Mouse (Mus musculus) midbrain, embryonic 10.5 days (tissue): ENCODE data around the gene Retreg1. TPM values are rescaled to one million over a fixed set of nuclear protein-coding genes. Genes with fewer than 3 reads are reported as not detected.

Experiments used
- DNase-seq: peaks from one replicate; pipeline ENCODE4 v3.0.0-alpha.2; 2017; ENCODE audit warnings: low spot score
- H3K27ac ChIP-seq: fragments of 300-500 bp; sonication (generic); replicated peaks from 2 replicates; pipeline ENCODE4 v1.5.1; 2016; ENCODE audit warnings: mild to moderate bottlenecking
- H3K27me3 ChIP-seq: fragments of 300-500 bp; sonication (generic); 2 replicates; pipeline ENCODE4 v1.6.1; 2016; ENCODE audit warnings: low read depth, mild to moderate bottlenecking; ENCODE audit not compliant: poor library complexity, severe bottlenecking
- H3K36me3 ChIP-seq: fragments of 300-500 bp; sonication (generic); 2 replicates; pipeline ENCODE4 v1.6.1; 2016; ENCODE audit warnings: mild to moderate bottlenecking, moderate library complexity
- H3K4me1 ChIP-seq: fragments of 300-500 bp; sonication (generic); 2 replicates; pipeline ENCODE4 v1.6.1; 2016
- H3K4me3 ChIP-seq: fragments of 300-500 bp; sonication (generic); 2 replicates; pipeline ENCODE4 v1.5.1; 2016; ENCODE audit warnings: mild to moderate bottlenecking, moderate library complexity
- H3K9me3 ChIP-seq: fragments of 300-500 bp; sonication (generic); replicated peaks from 2 replicates; pipeline ENCODE4 v1.6.1; 2016; ENCODE audit warnings: mild to moderate bottlenecking
- WGBS: fragments of 180-500 bp; shearing (Covaris S2); methylation state at CpG from one replicate; pipeline ENCODE4 v1.1.7; 2016; 5-methylcytosine and 5-hydroxymethylcytosine counted together
- polyA plus RNA-seq: library from polyadenylated mRNA; unstranded; fragments of >200 nt; fragmentation: Nextera tagmentation; extraction: Ambion mirVana; gene quantifications from 2 replicates; pipeline ENCODE4 v1.2.1, GENCODE M21; 2016

Retreg1 gene
- 1.8 and 1.9 TPM in 2 replicates for polyA plus RNA-seq

DNA sequence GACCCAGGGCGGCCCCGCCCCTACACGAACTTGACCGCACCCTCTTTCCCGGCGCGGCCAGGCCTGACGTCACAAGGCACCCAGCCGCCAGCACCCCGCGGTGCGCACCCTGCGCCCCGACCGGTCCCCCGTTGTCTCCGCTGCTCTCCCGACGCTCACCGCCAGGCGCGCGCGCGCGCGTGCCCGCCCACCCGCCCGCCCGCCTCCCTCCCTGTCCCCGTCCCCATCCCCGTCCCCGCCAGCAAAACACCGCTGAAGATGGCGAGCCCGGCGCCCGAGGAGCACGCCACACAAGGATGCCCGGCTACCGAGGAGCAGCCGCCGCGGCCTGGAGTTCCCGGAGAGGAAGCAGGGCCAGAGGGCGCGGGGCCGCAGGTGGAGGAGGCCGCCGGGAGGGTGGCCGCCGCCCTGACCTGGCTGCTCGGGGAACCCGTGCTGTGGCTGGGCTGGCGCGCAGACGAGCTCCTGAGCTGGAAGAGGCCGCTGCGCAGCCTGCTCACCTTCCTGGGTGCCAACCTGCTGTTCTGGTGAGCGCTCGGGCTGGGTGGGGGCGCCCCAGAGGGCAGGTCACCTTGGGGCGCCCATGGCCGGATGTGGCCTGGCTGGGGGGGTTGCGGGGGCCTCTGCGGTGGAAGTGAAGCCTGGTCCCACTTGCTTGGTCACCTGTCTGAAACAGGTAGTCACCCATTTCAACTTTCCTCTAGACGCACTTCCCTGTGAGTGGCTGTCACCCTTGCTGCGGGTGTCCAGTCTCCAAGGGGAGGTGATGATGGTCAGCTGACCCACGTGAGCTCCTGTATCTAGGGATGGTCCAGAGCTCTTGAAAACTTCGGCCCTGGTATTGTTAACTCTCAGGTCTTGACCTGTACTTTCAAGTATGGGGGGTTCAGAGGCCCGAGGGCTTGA is at the start of gene Retreg1:
Retreg1 (plus strand) TSS at position 95 of the 906 bp plus-strand sequence.
- WGBS: 1% methylated on average over 58 of the region's 72 CpGs
- H3K27ac ChIP-seq: peak within 1 kb of the TSS; percentile 87

DNA sequence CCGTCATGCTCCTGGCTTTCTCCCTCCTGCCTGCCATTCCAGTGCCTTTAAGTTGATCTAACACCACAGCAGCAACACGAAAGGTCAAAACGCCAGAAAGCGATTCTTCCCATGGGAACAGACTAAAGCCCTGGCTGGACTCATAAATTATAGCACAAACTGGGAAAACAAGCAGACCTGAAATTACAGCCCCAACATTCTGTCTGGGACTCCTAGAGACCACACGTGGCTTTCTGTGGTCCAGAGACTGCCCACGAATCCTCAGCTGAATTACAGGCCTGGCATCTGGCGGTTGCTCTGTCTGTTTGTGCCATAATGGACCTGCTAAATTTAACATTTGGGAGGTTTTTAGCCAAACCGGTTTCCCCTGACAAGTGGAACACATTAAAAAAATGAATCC is 48.9 kb upstream of the Retreg1 start:
- DNase-seq: no peak
- Histone ChIP-seq H3K27me3 (no peaks in the 10 kb centered on the region), H3K4me3 (no peak overlapping the region), H3K27ac (no peak overlapping the region), H3K36me3 (peaks cover 98% of the 10 kb centered on the region), H3K9me3 (no peaks in the 10 kb centered on the region), H3K4me1 (0 out of 2 replicates have a peak, but pooled peaks cover 3% of the 10 kb centered on the region)
- 90% methylated on average over 8 of the region's 8 CpGs for WGBS

More for the DNA sequence above, at the start of gene Retreg1:
- Histone ChIP-seq H3K36me3 (no peaks in the 10 kb centered on the region), H3K4me1 (peaks cover 34% of the 10 kb centered on the region), H3K4me3 (peak within 1 kb of the TSS; percentile 88), H3K27me3 (peaks cover 46% of the 10 kb centered on the region), H3K9me3 (no peaks in the 10 kb centered on the region)
- DNase-seq: peak; percentile 69

DNA sequence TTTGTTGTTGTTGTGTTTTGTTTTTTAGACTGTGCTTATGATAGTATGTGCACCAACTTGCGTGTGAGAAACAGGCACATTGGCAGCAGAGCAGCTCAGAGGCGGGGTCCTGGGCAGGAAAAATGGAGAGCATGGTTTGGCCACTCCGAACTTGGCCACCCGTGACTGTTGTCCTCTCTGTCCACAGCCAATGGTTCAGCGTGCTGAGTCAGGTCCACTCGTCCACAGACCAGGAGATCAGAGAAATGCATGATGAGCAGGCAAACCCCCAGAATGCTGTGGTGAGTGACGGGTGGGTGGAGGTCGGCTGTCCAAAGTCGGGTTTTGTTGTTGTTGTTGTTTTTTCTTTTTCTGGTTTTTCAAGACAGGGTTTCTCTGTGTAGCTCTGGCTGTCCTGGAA is 47.5 kb upstream of the Retreg1 start:
- no peak for DNase-seq
- 94% methylated on average over 9 of the region's 9 CpGs for WGBS
- Histone ChIP-seq H3K4me1 (no peaks in the 10 kb centered on the region), H3K36me3 (peaks cover 98% of the 10 kb centered on the region), H3K27me3 (no peaks in the 10 kb centered on the region), H3K27ac (no peak overlapping the region), H3K9me3 (no peaks in the 10 kb centered on the region), H3K4me3 (no peak overlapping the region)

DNA sequence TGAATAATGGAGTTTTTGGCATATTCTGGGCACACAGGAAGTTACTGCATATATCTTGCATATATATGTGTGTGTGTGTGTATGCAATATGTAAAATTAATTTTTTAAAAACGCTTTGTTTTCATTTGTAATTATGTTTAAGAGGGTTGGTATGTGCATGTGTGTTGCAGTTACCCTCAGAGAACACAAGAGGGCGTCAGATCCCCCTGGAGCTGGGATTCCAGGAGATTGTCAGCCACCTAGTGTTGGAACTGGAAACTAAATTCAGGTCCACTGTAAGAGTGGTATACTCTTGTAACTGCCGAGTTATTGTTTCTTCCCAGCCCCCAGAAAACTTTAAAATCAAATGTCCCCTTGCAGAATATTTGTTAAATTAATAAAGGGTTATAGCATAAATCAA is 46.6 kb upstream of the Retreg1 start:
- H3K27me3 ChIP-seq: no peaks in the 10 kb centered on the region
- H3K4me1 ChIP-seq: no peaks in the 10 kb centered on the region
- H3K27ac ChIP-seq: no peak overlapping the region
- no peak for DNase-seq
- WGBS: 66% methylated on average over 3 of the region's 3 CpGs
- H3K36me3 ChIP-seq: peaks cover 98% of the 10 kb centered on the region
- no peaks in the 10 kb centered on the region for H3K9me3 ChIP-seq
- H3K4me3 ChIP-seq: no peak overlapping the region

DNA sequence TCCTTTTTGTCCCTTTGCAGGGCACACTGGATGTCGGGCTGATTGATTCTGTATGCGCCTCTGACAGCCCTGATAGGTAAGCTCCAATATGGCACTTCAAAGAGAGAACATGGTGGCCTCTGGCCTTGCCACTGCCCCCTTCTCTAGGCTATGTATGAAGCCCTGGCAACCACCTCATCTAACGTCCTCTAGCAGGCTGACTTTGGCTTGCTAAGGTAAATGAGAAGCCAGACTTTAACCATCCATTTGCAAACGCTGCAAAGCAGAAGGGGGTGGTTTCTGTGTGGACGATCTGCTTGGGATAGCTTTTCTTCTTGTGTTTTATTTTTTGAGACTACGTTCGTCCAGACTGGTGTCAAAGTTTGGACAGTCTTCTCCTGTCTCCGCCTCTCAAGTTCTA is 45.8 kb upstream of the Retreg1 start:
- H3K27me3 ChIP-seq: no peaks in the 10 kb centered on the region
- 91% methylated on average over 8 of the region's 8 CpGs for WGBS
- no peak for DNase-seq
- no peak overlapping the region for H3K4me3 ChIP-seq
- no peaks in the 10 kb centered on the region for H3K4me1 ChIP-seq
- H3K27ac ChIP-seq: no peak overlapping the region
- H3K9me3 ChIP-seq: no peaks in the 10 kb centered on the region
- H3K36me3 ChIP-seq: peaks cover 99% of the 10 kb centered on the region

DNA sequence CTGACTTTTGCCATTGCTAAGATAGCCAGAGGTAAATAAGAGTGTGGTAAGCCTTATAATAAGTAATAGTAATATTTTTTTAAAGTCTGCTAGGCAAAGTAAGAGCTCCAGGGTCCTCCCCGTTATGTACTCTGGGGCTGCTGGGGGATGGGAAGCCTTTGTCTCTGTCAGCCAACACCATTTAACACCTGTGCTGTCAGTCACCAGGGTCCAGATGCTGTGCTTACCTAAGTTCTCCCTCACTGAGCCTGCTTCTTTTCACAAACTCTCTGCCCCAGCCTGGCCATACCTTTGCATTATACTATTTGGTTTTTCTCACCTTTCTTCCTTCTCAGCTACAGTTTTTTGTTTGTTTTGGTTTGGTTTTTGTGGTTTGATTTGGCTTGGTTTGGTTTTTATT is 45.1 kb upstream of the Retreg1 start:
- 82% methylated on average over 1 of the region's 1 CpGs for WGBS
- Histone ChIP-seq H3K27ac (no peak overlapping the region), H3K27me3 (no peaks in the 10 kb centered on the region), H3K9me3 (no peaks in the 10 kb centered on the region), H3K4me3 (no peak overlapping the region), H3K4me1 (no peaks in the 10 kb centered on the region), H3K36me3 (peaks cover 100% of the 10 kb centered on the region)
- no peak for DNase-seq

DNA sequence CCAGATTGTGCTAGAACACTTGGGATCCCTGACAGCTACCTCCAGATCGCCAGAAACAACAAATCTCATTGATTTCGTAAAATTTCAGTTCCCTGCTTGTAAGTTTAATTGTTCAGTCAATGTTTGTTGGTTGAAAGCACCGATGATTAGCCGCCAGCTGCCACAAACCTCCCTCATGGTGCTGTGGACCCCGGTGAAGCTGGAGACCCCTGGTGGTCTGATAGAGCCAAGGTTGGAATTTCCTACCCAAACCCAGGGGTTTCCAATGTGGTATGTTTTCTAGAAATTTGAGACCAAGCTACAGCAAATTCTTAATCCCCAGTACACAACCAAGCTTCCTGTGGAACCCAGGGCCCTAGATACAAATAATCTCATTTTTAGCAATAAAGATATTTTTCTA is 41.3 kb upstream of the Retreg1 start:
- Histone ChIP-seq H3K4me1 (no peaks in the 10 kb centered on the region), H3K9me3 (no peaks in the 10 kb centered on the region), H3K27me3 (no peaks in the 10 kb centered on the region), H3K36me3 (peaks cover 100% of the 10 kb centered on the region), H3K4me3 (no peak overlapping the region), H3K27ac (no peak overlapping the region)
- no peak for DNase-seq
- WGBS: 93% methylated on average over 5 of the region's 5 CpGs

DNA sequence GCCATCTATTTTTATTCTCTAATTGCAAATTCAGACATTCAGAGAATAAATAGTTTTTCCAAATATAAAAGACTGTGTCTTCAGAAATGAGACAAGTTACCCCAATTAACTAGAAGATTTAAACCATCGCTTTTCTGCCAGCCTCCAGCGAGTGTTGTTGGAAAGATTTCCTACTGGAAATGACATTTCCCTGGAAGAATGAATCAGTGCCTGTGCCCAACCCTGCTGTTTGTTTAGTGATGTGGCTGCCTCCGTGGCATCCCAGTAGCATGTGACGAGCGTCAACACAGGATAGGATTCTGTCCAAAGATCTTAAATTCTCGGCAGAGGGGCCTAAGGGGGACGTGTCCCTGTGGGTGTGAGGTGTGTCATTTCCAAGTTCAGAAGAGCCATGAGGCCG is 40.8 kb upstream of the Retreg1 start:
- Histone ChIP-seq H3K4me3 (no peak overlapping the region), H3K27ac (no peak overlapping the region), H3K4me1 (no peaks in the 10 kb centered on the region), H3K36me3 (peaks cover 100% of the 10 kb centered on the region), H3K27me3 (no peaks in the 10 kb centered on the region), H3K9me3 (no peaks in the 10 kb centered on the region)
- DNase-seq: no peak
- WGBS: 88% methylated on average over 8 of the region's 8 CpGs

DNA sequence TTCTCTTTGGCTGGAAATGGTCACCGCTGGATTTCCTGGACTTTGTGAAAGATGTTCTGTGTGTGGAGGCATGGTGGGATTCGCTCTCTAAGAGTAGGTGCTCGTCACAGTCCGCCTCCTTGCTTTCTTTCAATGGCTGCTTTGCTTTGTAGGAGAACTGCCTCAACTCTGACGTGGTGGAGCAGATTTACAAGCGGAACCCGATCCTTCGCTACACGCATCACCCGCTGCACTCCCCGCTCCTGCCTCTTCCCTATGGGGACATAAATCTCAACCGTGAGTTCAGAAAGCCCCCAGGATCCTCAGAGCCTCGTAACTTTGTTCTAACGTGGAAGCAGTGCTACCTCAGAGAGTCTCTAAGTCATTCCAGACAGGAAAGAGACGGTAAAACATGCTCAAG is 39.9 kb upstream of the Retreg1 start:
- WGBS: 91% methylated on average over 15 of the region's 15 CpGs
- Histone ChIP-seq H3K27me3 (no peaks in the 10 kb centered on the region), H3K9me3 (no peaks in the 10 kb centered on the region), H3K36me3 (peaks cover 100% of the 10 kb centered on the region), H3K4me1 (no peaks in the 10 kb centered on the region), H3K27ac (no peak overlapping the region), H3K4me3 (no peak overlapping the region)
- DNase-seq: no peak

DNA sequence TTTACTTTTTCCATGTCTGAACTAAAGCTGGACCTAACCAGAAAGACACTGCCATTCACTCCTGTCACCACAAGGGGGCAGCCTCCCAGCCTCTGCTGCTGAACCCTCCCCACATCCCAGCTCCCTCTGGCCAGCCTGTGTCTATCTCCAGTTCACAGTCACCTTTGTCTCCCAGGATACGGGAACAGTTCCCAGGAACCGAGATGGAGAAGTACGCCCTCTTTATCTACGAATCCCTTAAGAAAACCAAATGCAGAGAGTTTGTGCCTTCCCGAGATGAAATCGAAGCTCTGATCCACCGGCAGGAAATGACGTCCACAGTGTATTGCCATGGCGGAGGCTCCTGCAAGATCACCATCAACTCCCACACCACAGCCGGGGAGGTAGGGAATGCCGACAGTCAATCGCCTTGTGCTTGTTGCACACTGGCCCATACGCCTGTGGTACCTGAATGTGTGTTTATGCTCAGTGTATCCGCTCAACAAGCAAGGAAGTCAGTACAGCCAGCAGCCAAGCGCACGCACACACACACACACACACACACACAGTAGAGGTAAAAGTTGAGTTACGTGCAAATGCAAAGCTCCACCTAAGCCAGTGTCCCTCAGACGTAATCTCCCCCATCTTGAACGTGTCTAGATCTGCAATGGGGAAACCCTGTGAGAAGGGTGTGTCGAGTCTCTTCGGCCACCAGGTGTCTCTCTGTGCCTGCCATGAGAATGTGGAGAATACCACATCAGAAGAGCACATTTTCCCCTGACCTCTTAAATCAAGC is 37.5 kb upstream of the Retreg1 start:
- H3K36me3 ChIP-seq: peaks cover 100% of the 10 kb centered on the region
- WGBS: 90% methylated on average over 21 of the region's 21 CpGs
- H3K27me3 ChIP-seq: no peaks in the 10 kb centered on the region

DNA sequence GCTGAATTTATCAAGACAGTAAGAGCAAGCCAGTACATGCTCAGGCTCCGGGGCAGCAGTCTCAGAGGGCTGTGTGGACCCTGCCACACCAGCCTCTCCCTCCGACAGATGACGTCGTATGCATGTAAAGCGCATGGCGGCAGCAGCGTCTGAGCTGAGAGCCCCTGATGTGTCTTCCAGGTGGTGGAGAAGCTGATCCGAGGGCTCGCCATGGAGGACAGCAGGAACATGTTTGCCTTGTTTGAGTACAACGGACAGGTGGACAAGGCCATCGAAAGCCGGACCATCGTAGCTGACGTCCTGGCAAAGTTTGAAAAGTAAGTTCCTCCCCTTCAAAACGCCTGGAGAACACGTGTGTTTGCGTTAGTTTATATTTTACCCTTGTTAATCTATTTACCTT is 36.6 kb upstream of the Retreg1 start:
- H3K27me3 ChIP-seq: no peaks in the 10 kb centered on the region
- H3K9me3 ChIP-seq: no peaks in the 10 kb centered on the region
- WGBS: 94% methylated on average over 17 of the region's 17 CpGs
- no peaks in the 10 kb centered on the region for H3K4me1 ChIP-seq
- no peak overlapping the region for H3K4me3 ChIP-seq
- no peak overlapping the region for H3K27ac ChIP-seq
- no peak for DNase-seq
- H3K36me3 ChIP-seq: peaks cover 100% of the 10 kb centered on the region

More for the DNA sequence above, 37.5 kb upstream of the Retreg1 start:
- DNase-seq: peak; percentile 69
- H3K9me3 ChIP-seq: no peaks in the 10 kb centered on the region
- no peak overlapping the region for H3K27ac ChIP-seq
- H3K4me1 ChIP-seq: no peaks in the 10 kb centered on the region
- H3K4me3 ChIP-seq: no peak overlapping the region

DNA sequence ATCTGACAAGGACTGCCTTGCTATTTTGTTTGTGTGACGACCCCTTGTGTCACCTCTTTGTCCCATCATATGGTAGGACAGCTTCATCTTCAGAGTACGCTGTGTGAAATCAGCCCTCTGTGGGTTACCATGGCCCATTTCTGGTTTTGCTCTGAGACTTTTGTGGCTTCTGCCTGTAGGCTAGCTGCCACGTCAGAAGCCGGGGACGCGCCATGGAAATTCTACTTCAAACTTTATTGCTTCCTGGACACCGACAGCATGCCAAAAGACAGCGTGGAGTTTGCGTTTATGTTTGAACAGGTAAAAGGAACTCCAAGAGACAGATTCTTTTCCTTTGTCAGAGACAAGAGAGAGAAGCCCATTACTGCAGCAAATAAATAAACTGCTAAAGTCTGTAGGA is 36.1 kb upstream of the Retreg1 start:
- Histone ChIP-seq H3K9me3 (no peaks in the 10 kb centered on the region), H3K36me3 (peaks cover 100% of the 10 kb centered on the region), H3K27ac (no peak overlapping the region), H3K4me1 (no peaks in the 10 kb centered on the region), H3K4me3 (no peak overlapping the region), H3K27me3 (no peaks in the 10 kb centered on the region)
- WGBS: 97% methylated on average over 9 of the region's 9 CpGs
- DNase-seq: no peak
